Mouse (Mus musculus) lung, postnatal 0 days (tissue): ENCODE measurements at regions not wholly inside any gene's neighbourhood (a gene's known extent, or its start where the extent isn't known, plus 50 kb on each side); places are given as distances from the start of the nearest gene placed in this dataset.
A peak's percentile ranks its signal among the peaks of the same experiment; 100 is the strongest.

Experiments
- ATAC-seq: fragments of 200-750 bp; cut with Nextera tagmentation; 2 replicates; pipeline ENCODE4 v1.8.0; 2017; ENCODE audit warnings: moderate library complexity
- DNase-seq: peaks from one replicate; pipeline ENCODE4 v3.0.0-alpha.2; 2016; ENCODE audit warnings: low spot score
- H3K27ac ChIP-seq: fragments of 300-500 bp; sonication (generic); 2 replicates; pipeline ENCODE4 v1.5.1; 2014; ENCODE audit warnings: antibody characterized with exemption, mild to moderate bottlenecking, low read length, mixed read lengths
- H3K27me3 ChIP-seq: fragments of 300-500 bp; sonication (generic); replicated peaks from 2 replicates; pipeline ENCODE4 v1.6.1; 2014; ENCODE audit warnings: low read length, mixed read lengths; ENCODE audit not compliant: insufficient read depth
- H3K36me3 ChIP-seq: fragments of 300-500 bp; sonication (generic); 2 replicates; pipeline ENCODE4 v1.6.1; 2014; ENCODE audit warnings: low read length, mixed read lengths; ENCODE audit not compliant: insufficient read depth
- H3K4me1 ChIP-seq: fragments of 300-500 bp; sonication (generic); 2 replicates; pipeline ENCODE4 v1.6.1; 2014; ENCODE audit warnings: antibody characterized with exemption, low read depth, low read length, mixed read lengths; ENCODE audit not compliant: insufficient read depth
- H3K4me2 ChIP-seq: fragments of 300-500 bp; sonication (generic); replicated peaks from 2 replicates; pipeline ENCODE4 v1.6.1; 2014; ENCODE audit warnings: low read depth, mild to moderate bottlenecking, low read length, moderate library complexity, mixed read lengths
- H3K4me3 ChIP-seq: fragments of 300-500 bp; sonication (generic); 2 replicates; pipeline ENCODE4 v1.5.1; 2014; ENCODE audit warnings: low read depth, low read length
- H3K9ac ChIP-seq: fragments of 300-500 bp; sonication (generic); replicated peaks from 2 replicates; pipeline ENCODE4 v1.6.1; 2014; ENCODE audit warnings: low read depth, mild to moderate bottlenecking
- H3K9me3 ChIP-seq: fragments of 300-500 bp; sonication (generic); 2 replicates; pipeline ENCODE4 v1.6.1; 2016; ENCODE audit warnings: low read length, mixed read lengths
- CTCF ChIP-seq: IDR thresholded peaks from 2 replicates; pipeline ENCODE4 v1.5.1; 2016; ENCODE audit warnings: antibody characterized with exemption, mild to moderate bottlenecking
- EP300 ChIP-seq: IDR thresholded peaks from 2 replicates; pipeline ENCODE4 v1.6.1; 2016; ENCODE audit warnings: antibody characterized with exemption, mild to moderate bottlenecking, control low read depth
- WGBS: fragments of 180-500 bp; shearing (Covaris S2); extraction: QIAGEN DNeasy Blood & Tissue Kit; methylation state at CpG from one replicate; pipeline ENCODE4 v1.1.7; 2014; 5-methylcytosine and 5-hydroxymethylcytosine counted together

DNA sequence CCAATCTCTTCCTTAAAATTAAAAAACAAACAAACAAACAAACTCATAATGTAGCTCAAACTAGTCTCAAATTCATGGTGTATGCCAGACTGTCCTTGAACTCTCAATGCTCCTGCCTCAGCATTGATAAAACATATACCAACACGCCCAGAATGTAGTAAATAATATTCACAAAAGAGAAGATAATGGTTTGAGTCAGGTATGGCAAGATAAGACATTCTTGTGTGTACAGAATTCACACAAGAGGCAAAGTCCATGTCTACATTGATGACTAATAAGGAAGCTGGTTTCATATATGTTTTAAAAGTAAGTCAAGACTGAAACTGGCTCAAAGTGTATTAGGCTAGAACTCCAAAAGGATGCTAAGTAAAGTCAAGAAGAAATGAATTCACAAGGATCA lies 526.6 kb upstream of the Id4 start:
- no peak for TF ChIP-seq EP300
- Histone ChIP-seq H3K9ac (no peak overlapping the region), H3K9me3 (no peaks in the 10 kb centered on the region), H3K27ac (no peak overlapping the region), H3K27me3 (no peaks in the 10 kb centered on the region), H3K4me1 (no peaks in the 10 kb centered on the region), H3K36me3 (no peaks in the 10 kb centered on the region), H3K4me3 (no peak overlapping the region), H3K4me2 (no peak overlapping the region)
- DNase-seq (no peak), ATAC-seq (no peak)
- WGBS, result 58% methylated on average over 1 of the region's 1 CpGs

DNA sequence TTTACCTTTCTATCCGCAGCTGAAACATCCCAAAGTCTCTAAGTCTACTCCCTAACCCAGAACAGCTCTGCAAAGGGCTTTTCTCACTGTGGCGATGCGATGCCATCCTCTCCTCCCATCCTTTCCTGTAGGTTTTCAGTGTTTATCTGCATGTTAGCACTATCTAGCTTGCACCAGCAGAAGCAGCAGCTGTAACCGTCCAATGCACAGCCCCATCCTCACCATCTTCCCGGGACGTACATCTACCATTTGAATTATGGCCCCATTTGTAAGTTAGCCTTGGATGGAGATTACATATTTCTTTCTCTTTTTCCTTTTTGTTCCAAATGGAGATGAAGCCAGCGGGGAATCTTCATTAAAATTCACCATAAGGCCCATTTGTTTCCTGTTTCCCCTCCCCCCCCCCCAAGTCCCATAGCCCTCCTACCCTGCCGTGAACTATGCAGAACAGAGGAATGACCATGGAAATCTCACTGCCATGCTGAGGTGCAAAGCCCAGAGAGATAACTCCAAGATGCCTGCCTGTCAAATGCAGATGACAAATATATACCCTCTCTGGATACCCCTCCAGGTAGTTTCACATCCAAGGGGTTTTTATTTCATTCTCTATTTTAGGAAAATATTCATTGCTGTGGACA lies 525.5 kb upstream of the Id4 start:
- no peak overlapping the region for H3K4me2 ChIP-seq
- no peaks in the 10 kb centered on the region for H3K27me3 ChIP-seq
- no peak overlapping the region for H3K27ac ChIP-seq
- no peaks in the 10 kb centered on the region for H3K36me3 ChIP-seq
- no peak overlapping the region for H3K9ac ChIP-seq
- no peaks in the 10 kb centered on the region for H3K9me3 ChIP-seq
- DNase-seq (no peak), ATAC-seq (no peak)
- 68% methylated on average over 8 of the region's 8 CpGs for WGBS
- H3K4me1 ChIP-seq, result no peaks in the 10 kb centered on the region
- no peak for TF ChIP-seq EP300
- TF ChIP-seq CTCF, result no peak
- no peak overlapping the region for H3K4me3 ChIP-seq

DNA sequence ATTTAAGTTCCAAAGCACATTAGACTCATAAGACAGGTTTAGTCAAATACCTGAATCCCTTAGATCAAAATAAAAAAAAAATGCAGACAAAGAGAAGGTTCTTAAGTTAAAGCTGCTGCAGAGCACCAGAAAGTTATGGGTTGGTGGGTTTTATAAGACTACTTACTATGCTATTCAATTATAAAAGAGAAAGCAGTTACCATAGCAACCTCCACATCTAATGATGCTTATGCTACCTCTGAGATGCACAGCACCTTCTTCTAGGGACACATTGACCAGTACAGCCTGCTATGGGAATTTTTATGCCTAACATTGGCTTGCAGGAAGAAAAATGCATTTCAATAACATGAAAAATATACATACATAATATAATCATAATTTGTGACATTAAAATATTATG lies 512.1 kb upstream of the Id4 start:
- H3K9me3 ChIP-seq, result no peaks in the 10 kb centered on the region
- H3K4me2 ChIP-seq, result no peak overlapping the region
- TF ChIP-seq CTCF, result no peak
- no peak for TF ChIP-seq EP300
- H3K9ac ChIP-seq, result no peak overlapping the region
- H3K36me3 ChIP-seq, result no peaks in the 10 kb centered on the region
- H3K4me3 ChIP-seq, result no peak overlapping the region
- ATAC-seq (no peak), DNase-seq (no peak)
- H3K27ac ChIP-seq, result no peak overlapping the region
- no peaks in the 10 kb centered on the region for H3K4me1 ChIP-seq
- H3K27me3 ChIP-seq, result no peaks in the 10 kb centered on the region

DNA sequence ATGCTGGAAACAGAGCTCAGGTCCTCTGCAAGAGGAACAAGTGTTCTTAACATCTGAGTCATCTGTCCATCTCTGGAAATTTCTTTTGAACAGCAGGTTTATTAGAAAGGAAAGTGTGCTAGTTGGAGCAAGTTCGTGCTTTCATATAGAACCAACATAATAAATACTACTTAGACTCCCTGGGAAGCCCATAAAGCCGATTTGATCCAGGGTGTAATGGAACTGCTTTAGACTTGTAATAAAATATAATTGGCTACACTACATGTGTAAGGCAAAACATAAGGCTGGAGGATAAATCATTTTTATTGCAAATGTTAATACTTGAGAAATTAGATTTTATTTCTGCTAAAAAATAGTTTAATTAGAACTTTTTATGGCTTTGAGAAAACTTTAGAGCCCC lies 510.0 kb upstream of the Id4 start:
- Histone ChIP-seq H3K4me1 (no peaks in the 10 kb centered on the region), H3K4me2 (no peak overlapping the region), H3K36me3 (no peaks in the 10 kb centered on the region), H3K27me3 (no peaks in the 10 kb centered on the region), H3K9ac (no peak overlapping the region), H3K9me3 (no peaks in the 10 kb centered on the region), H3K27ac (no peak overlapping the region), H3K4me3 (no peak overlapping the region)
- ATAC-seq (no peak), DNase-seq (no peak)
- TF ChIP-seq CTCF (no peak), EP300 (no peak)
- 83% methylated on average over 2 of the region's 2 CpGs for WGBS

DNA sequence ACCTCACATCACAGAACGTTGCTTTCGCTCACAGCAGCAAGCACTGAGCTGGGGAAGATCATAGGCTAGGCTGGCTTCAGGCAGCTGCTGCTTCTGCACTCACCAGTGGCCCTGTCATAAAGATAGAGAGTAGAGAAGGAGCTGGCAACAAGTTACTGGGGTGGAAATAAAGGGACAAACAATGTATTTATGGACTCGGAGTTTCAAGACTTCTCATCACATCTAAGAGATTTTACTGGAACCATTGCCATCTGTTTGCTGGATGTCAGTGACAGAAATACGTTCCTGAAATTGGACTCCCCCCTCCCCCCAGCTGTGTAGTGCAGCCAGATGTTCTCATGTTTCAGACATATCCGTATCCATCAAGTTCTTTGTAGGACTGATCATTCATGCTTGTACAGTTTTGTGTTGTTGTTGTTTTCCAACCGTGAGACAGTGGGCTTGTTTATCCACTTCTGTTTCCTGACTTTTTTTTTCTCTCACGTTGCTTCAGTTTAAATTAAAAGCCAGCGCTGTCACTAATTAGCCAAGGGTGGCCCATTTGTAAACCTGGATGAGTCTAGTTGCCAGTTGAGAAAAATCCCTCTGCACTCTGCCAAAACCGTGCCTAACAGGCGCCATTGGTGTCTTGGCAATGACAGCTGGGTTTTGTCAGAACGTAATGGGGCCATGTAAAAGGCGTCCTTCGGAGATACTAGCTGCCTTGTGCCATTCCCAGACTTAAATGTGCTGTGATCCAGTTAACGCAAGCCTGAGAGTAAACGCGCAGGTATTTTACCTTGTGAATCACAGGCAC lies 496.0 kb upstream of the Id4 start:
- TF ChIP-seq CTCF, result no peak
- Histone ChIP-seq H3K9me3 (no peaks in the 10 kb centered on the region), H3K9ac (no peak overlapping the region), H3K27me3 (no peaks in the 10 kb centered on the region), H3K4me2 (no peak overlapping the region), H3K4me3 (no peak overlapping the region), H3K36me3 (no peaks in the 10 kb centered on the region), H3K4me1 (no peaks in the 10 kb centered on the region), H3K27ac (no peak overlapping the region)
- ATAC-seq (peak; percentile 57), DNase-seq (peak; percentile 59)
- 58% methylated on average over 16 of the region's 16 CpGs for WGBS

DNA sequence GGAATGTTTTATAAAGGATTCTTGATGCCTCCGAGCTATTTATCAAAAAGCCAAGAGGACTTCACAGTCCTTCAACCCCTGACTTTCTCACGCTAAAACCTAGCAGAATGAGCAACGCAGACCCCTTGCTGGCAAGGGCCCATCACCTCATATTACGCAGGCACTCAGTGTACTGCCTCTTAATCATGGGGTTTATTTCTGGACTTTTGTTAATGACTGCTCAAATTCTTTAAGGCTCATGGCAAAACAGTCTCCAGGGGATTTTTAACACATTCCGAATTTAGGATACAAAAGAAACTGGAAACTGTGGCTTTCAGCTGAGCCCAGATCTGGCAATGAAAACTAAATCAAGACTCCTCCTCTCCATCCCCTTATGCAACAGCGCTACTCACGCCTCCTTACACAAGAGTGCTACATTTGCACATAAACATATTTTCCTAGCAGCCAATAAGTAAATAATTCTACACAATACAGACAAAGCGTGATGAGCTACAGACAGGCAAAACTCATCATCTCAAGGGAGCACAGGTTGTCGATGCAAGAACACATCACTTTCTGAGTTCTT lies 492.0 kb upstream of the Id4 start:
- H3K36me3 ChIP-seq, result no peaks in the 10 kb centered on the region
- ATAC-seq, result no peak
- WGBS, result 64% methylated on average over 9 of the region's 9 CpGs

More for the DNA sequence above, 492.0 kb upstream of the Id4 start:
- Histone ChIP-seq H3K27ac (no peak overlapping the region), H3K9me3 (no peaks in the 10 kb centered on the region), H3K27me3 (no peaks in the 10 kb centered on the region), H3K4me2 (no peak overlapping the region), H3K4me3 (no peak overlapping the region), H3K9ac (no peak overlapping the region), H3K4me1 (no peaks in the 10 kb centered on the region)
- TF ChIP-seq CTCF (no peak), EP300 (no peak)
- peak; percentile 73 for DNase-seq
